Mouse (Mus musculus) left cerebral cortex, postnatal 14 days (tissue): ENCODE measurements around the gene B3galt5. TPM values are rescaled to one million over a fixed set of nuclear protein-coding genes. Genes with fewer than 3 reads are reported as not detected.

Experiments used
- DNase-seq, 2 experiments: peaks; one replicate each; pipeline ENCODE4 v3.0.0; 2021 to 2022; ENCODE audit warnings: low spot score in 2 of 2, mixed read lengths in 1 of 2
- intact Hi-C: fragments of 180-260 bp; cut with DNase I; formaldehyde crosslinking; loops from one replicate; pipeline ENCODE4 v1.15.1; 2025
- total RNA-seq, 2 experiments: library from RNA; stranded (reverse); gene quantifications; 2 replicates each; pipeline ENCODE4 v1.2.3; 2021

B3galt5 gene
- total RNA-seq, 2 experiments from 2014 or later: 7.0 to 10.8 TPM

DNA sequence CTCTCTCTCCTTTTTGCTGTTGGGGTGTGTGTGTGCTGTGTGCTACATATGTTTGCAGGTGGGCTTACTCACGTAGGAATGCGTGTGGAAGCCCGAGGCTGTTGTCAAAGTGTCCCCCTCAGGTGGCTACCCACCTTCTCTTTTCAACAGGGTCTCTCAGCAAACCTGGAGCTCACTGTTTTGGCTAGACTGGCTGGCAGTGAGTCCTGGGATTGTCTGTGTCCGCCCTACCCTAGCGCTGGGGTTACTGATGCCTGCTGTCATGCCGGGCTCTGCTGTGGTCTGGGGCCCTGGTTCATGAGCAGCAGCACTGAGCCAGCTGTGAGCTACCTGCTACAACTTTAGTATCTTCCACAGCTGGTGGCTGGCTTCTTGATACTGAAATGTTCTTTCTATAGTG, 8.9 kb downstream of the B3galt5 start:
- intact Hi-C loops: no loop called here
- no peak for DNase-seq

DNA sequence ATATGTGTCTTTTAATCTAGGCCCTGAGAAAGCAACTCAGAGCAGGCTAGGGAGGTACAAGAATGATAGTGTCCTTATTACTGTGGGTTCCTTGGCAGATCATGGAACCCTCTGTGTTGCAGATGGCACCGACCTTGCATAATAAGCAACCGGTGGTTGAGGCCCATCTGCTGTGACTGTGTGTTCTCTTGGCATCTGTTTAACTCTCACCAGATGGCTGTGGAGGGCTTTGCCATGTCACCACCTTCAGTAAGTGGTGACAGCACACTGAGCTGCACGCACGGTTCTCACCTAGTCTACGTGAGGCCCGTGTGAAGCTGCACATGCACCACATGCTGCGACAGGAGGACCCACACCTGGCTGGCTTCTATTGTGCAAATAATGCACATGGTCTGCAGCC, 14.0 kb downstream of the B3galt5 start:
- peak in 1 of 2 experiments; percentile 38 for DNase-seq
- intact Hi-C loops: no loop called here

DNA sequence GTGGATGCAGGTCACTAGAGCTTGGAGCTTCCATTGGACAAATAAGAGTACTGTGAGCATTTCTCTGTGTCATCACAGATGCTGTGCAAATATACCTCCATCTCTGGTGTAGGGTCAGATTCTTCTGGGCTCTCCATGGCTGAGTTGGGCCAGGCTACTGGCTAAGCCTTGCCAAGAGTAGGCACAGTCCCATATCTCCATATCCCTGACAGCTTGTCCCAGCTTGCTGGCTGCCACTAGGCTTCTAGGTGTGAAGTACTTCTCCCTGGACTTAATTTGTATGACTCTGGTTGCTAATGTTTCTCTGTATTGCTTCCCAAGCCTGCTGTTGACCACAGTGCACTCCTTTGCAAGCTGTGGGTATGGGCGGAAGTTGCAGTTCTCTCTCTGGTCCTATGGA, 16.5 kb downstream of the B3galt5 start:
- intact Hi-C loops: no loop called here
- no peak for DNase-seq

DNA sequence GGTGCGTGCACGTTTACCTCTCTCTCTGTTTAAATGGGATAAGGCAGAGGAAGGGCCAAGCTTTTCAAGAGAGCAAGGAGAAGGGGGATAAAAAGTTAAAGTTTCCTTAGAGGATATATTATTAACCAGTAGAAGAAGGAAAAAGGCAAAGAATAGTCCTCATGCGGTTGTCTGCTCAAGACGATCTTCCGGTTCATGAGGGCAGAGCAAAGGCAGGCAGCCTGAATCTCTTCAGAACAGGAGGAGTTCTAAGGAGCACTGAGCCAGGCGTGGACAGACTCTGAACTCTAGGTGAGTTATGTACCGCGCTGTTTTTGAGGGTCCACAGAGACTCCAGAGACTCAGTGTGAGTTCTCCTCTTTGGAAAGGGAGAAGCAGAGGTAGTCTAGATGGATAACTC, 22.8 kb downstream of the B3galt5 start:
- intact Hi-C loops: no loop called here
- DNase-seq: no peak

DNA sequence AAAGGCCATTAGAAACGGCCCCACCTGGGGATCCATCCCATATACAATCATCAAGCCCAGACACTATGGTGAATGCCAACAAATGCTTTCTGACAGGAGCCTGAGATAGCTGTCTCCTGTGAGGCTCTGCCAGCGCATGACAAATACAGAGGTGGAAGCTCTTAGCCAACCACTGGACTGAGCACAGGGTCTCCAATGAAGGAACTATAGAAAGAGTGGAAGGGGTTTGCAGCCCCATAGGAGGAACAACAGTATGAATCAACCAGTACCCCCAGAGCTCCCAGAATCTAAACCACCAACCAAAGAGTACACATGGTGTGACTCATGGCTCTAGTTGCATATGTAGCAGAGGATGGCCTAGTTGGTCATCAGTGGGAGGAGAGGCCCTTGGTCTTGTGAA, 36.1 kb downstream of the B3galt5 start:
- intact Hi-C loops: no loop called here
- DNase-seq: no peak

DNA sequence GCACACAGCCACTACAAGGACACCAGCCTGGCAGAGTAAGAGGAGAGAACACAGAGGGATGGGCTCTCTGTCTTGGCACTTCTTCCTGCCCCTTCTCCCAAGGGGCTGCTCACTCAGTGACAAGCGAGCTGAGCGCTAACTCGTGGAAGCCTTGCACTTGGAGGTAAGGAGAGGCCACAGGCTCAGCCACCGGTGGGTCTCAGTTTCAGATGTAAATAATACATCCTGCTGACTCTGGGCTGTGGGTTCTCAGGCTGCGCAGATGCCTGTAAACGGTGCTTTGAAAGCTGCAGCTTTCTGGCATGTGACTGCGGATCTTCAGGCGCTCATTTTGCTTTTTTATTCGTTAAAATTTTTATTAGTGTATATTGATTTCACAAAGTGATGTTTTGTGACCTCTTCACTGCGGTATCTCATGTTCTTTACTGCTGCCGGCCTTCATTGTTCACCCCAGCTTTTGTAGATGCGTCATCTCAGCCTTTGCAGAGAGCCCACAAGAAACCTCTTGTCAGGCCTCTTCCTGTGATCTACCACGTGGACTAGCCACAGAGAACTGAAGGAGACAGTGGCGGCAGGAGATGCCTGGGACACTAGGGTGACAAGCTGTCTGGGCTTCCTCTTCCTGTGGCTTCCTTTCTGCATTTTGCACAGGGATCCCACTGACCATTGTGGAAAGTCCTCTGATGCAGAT, 37.5 kb downstream of the B3galt5 start:
- DNase-seq: peak in 1 of 2 experiments; percentile 37
- intact Hi-C loops: no loop called here

DNA sequence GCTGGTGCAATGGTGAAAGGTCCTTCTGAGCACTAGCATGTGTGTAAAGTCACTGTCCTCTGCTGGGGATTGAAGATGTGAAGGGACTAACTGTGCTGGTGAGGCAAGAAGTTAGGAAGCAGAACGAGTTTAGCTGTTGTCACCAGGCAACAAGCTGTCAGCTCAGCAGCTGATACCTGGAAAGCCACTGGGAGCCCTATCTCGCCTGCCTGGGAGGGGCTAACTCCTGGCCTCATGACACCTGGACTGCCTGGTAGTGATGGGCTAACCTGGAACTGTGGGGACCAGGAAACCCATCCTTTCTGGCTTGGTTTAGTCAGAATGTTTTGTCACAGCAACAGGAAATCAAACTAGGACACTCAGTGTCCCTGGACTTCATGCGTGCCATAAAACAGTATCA, 41.0 kb downstream of the B3galt5 start:
- intact Hi-C loops: loop anchor here (5.0 kb wide), 1 partner anchor 51 kb away; no protein-coding TSS in a partner anchor
- no peak for DNase-seq

DNA sequence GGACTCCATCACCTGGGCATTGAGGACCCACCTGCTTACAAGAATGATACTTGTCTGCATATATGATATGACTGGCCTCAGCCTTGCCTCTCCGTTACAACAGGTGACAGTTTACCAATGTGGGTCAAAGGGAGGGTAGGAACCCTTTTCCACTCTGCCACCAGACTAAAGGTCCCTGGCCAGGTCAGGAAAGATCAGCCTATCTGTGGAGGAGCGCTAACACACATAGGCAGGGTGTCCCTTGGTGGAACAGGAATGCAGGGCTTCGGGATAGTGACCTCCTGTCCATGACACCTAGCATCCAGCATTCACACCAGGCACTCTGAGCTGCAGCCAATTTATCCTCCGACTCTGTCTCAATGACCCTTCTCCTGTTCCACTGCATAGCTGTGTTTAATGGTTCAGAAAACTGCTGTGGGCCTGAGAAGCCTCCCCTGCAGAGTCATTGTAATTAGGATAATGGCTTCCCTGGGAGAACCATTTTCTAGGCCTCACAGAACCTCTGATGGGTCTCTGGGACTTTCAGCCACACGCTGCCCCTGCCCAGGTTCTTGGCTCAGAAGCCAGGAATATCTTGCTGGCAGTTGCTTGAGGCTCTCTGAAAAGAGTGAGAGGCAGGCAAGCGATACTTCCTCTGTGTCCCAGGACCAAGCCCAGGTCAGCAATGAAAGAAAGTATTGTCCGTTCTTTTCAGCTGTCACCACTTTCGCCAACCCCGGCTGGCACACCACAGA, 43.1 kb downstream of the B3galt5 start:
- DNase-seq: no peak
- intact Hi-C loops: loop anchor here (5.0 kb wide), 1 partner anchor 49 kb away; no protein-coding TSS in a partner anchor

DNA sequence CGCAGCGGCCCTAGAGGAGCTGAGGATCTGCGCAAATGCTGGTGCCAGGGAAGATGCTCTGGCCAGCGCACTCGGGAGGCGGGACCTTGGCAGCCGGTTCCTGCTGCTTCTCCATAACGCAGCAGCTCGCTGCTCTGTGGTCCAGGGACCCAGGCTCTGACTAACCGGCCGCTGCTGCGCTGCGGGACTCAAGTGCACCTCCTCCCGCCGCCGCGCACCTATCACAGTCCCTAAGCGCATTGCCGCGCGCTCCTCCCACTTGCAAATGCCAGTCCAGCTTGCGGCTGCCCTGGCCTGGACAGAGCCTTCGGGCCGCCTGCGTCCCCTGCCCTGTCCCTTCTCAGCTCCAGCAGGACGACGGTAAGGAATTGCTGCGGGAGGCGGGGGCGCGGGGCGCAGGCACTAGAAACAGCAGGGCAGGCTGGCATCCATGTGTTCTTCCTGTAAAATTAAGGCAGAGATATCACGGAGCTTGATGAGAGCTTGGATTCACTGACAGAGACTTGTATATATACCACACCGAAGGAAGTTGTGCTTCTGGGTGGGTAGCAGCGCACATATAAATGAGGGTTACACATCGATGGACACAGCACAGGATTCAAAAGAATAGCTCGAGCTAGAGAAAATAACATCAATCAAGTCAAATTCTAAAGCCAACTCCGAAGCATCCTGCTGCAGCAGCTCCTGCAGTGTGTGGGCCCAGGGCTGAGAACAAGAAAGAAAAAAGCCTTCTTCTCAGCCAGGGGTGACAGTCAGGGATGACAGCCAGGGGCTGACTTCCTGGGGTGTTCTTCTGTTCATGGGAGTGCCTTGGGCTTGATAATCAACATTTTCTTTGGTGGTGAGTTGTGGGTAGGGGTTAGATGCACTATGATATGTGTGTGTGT, 45.4 kb downstream of the B3galt5 start:
- DNase-seq: peak; percentile 32 to 55
- intact Hi-C loops: no loop called here

DNA sequence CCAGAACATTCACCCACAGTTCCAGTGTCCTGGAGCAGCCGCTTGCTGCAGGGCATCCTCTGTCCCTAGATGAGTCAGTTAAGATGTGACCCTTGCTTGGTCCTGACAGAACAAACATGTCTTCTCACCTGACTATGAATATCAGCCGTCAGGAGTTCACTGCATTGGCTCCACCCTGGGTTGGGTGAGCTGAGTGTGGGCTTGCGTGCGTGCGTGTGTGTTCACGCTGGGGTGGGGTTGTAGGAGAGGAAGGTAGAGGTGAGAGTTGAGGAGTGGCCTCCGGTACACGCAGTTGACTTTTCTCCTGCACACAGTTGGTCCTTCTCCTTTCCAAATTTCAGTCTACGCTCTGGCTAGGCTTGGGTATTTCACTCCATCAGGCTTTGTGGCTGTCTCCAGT, 47.0 kb downstream of the B3galt5 start:
- intact Hi-C loops: no loop called here
- DNase-seq: no peak

DNA sequence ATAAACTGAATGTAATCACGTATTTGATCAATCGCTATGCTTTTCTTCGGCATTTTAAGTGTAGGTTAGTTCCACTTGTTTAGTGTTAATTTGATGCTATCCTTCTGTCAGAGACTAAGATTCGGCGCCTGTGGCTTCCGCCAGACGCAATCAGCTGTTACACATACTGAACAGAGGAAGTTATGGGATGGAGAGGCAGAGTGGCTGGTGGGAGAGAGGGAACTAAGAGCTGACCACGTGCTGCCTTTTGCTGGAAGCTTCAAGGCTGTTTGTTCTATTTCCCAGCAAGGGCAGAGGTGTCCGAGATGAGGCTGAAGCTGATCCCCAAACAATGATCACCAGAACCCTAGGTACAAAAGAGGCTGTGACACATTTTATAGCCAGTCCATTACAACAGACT, 56.3 kb downstream of the B3galt5 start:
- no peak for DNase-seq
- intact Hi-C loops: no loop called here

DNA sequence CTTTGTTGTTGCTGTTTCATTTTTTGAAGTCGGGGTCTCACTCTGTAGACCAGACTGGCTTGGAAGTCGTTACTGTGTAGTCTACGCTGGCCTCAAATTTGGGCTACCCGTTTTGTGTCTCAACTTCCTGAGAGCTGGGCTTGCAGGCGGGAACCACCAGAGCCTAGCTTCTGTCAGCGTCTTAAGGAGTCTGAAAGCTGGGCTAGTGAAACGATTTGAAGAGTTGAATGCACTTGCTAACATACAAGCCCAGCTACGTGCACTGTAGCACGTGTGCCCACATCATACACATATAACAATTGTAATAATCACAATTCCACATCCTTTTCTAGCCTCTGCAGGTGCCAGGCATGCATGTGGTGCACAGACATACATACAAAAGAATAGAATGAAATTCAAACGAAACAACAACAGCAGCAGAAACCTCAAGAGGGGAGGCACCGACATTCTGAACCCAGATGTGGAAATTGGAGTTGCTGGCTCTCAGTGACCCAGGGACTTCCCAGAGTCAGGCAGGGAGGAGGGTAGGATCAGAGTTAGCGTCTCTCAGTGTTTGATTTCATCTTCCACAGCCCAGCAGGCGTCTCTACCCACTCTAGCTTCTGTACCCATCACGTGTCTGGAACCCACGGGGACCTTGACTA, 57.1 kb downstream of the B3galt5 start:
- intact Hi-C loops: no loop called here
- no peak for DNase-seq

DNA sequence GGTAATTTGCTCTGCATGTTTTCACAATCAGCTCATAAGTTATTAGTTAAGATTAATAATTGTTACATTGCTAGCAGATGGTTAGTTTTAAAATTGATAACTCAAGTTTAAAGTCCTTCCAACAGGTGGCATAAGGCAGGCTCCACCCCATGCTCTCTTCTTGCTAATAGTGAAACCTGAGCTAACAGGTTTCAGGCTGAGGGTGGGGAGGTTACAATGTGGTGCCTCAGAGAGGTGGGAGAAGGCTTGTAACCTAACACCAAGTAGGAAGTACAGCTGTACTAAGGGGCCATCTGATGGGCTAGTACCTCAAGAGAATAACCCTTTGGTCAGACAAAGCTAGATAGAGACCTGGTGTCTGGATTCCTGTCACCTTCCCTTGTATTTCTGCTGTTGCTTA, 62.5 kb downstream of the B3galt5 start:
- DNase-seq: no peak
- intact Hi-C loops: no loop called here

DNA sequence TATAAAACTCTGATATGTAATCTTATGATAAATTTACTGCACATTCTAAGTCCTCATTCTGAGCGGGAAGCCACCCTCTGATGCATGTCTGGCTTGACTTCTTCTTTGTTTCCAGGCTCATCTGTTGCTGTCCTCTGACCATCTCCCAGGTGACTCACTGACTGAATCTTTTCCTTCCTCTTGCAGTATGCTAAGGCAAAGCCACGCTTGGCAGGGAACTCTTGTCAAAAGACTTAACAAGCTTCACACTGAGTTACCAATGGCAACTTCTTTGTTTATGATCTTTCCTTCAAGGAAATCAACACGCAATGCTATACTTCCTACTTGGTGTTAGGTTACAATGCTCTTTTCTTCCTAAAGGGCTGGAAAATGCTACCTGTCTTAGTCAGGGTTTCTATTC, 63.0 kb downstream of the B3galt5 start:
- intact Hi-C loops: no loop called here
- no peak for DNase-seq

DNA sequence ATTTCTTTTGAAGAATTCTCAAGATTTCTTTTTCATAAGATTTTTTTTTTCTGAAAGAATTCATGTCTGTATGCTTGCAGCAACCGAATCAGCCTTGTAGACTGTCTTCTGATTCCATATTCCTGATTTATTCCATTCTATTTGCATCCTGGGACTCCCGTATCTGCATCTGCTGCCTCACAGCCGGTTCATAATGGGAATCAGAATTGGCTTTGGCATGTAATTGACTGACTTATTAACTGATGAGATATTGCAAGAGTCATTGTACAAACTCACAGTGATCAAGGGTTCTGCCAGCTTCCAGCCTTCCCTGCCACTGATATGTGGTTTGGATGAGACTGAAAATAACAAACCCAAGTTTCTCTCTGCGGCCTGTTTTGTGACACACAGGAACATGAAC, 67.8 kb downstream of the B3galt5 start:
- no peak for DNase-seq
- intact Hi-C loops: no loop called here

DNA sequence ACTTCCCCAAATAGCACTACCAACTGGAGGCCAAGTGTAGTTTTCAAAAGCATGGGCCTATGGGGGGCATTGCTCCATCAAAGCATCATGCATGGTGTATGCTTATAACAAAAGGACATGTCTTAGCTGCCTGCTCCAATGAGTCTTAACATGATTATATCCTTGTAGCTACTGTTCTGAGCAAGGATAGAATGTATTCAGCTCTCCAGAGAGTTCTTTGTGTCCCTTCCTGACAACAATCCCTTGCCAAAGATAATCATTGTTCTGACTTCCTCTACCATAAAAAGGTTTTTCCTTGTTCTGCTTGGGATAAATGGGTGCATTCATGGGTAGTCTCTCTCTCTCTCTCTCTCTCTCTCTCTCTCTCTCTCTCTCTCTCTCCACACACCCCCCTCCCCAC, 68.8 kb downstream of the B3galt5 start:
- DNase-seq: no peak
- intact Hi-C loops: no loop called here

DNA sequence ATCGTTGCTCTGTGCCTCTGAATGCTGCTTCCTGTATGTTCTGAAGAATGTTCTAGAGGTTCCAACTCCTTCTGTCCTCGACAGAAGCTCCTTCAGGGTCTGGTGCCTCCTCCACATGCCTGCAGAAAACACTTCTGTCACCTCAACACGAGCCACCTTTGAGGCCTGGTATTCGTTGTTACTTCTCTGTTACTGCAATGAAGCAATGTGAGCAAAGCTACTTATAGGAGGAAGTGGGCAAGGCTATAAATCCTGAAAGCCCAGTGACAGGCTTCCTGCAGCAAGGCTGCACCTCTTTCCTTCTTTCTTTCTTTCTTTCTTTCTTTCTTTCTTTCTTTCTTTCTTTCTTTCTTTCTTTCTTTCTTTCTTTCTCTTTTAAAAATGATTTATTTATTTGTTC, 71.3 kb downstream of the B3galt5 start:
- DNase-seq: no peak
- intact Hi-C loops: no loop called here

DNA sequence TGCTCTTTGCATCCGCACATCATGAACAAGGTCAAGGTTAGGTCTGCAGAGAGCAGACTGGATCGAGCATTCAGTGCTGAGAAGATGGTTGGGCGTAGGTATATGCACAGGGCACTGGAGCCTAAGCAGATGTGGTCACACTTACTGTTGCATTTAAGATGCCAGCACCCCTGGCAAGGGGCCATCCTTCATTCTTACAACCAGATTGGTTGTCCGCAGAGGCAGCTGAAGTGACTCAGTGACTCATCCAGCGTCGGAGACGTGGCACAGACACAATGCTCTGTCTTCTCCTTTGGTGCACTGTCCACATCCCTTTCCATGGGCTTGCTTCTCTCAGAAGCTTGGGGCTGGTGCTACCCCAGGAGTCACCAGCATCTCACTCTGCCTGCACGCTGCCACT, 82.2 kb downstream of the B3galt5 start:
- DNase-seq: no peak
- intact Hi-C loops: no loop called here

DNA sequence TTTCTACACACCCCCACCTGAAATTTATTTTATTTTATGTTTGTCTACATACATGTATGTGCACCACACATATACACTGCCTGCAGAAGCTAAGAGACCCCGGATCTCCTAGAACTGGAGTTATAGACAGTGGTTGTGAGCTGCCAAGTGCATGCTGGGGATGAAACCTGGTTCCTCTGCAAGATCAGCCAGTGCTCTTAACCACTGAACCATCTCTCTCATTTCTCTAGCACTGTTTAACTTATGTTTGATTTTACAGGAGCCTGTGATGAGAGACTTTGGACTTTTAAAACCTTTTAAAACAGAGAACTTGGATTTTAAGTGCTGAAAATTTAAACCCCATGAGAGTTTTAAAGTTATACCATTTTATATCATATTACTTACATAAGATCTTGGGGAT, 87.1 kb downstream of the B3galt5 start:
- no peak for DNase-seq
- intact Hi-C loops: no loop called here

DNA sequence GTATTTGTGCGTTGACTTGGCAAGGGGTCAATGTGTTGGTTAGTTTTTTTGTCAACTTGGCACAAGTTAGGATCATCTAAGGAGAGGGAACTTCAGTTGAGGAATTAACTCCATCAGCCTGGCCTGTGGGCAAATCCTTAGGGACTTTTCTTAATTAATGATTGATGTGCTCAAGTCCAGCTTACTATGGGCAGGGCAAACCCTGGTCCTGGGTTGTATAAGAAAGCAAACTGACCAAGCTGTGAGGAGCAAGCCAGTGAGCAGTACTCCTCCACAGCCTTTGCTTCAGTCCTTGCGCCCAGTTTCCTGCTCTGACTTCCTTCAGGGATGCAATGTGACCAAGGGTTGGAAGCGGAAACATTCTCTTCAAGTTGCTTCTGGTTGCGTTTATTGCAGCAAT, 87.6 kb downstream of the B3galt5 start:
- intact Hi-C loops: no loop called here
- no peak for DNase-seq
